Mouse (Mus musculus) macrophage (primary cell): ENCODE measurements around the gene Gm4565. TPM values are rescaled to one million over a fixed set of nuclear protein-coding genes. Genes with fewer than 3 reads are reported as not detected.
"Not testable (repeated sequence)": the region's sequence is repeated elsewhere in the genome, so short reads cannot be mapped to it uniquely, and the experiment has no call there.

ENCODE experiments used
- H3K27ac ChIP-seq: fragments of 350-480 bp; formaldehyde crosslinking; 2 replicates; pipeline ENCODE4 v1.9.0; 2021
- H3K36me3 ChIP-seq: fragments of 350-480 bp; formaldehyde crosslinking; 2 replicates; pipeline ENCODE4 v1.9.0; 2021; ENCODE audit errors: inconsistent target
- H3K4me3 ChIP-seq: fragments of 350-480 bp; formaldehyde crosslinking; 2 replicates; pipeline ENCODE4 v1.9.0; 2021; ENCODE audit errors: inconsistent target
- H3K79me2 ChIP-seq: fragments of 350-480 bp; formaldehyde crosslinking; 2 replicates; pipeline ENCODE4 v1.9.0; 2021; ENCODE audit errors: inconsistent target
- WGBS: methylation state at CpG from one replicate; pipeline ENCODE4 v1.1.7; 2026; ENCODE audit warnings: inconsistent platforms; ENCODE audit not compliant: missing documents; 5-methylcytosine and 5-hydroxymethylcytosine counted together
- polyA plus RNA-seq: library from polyadenylated mRNA; stranded (reverse); fragments of 250-400 nt; gene quantifications from 3 replicates; pipeline ENCODE4 v1.2.4, GENCODE M21; 2018; ENCODE audit warnings: inconsistent platforms
- total RNA-seq, 78 experiments: library from RNA; depleted of rRNA; stranded (reverse); fragments of 250-400 nt; gene quantifications; 1 replicate in 9 of 78; 2 replicates in 24 of 78; 3 replicates in 43 of 78; 4 replicates in 2 of 78; pipeline ENCODE4 v1.2.4; 2018; ENCODE audit warnings: inconsistent platforms in 56 of 78

Gene Gm4565
- not detected for total RNA-seq (2018; cell fraction: chromatin; rRNA removed)
- not detected for total RNA-seq (2018; cell fraction: cytosol; rRNA removed)
- not detected for total RNA-seq (2018; cell fraction: nucleus; rRNA removed)
- polyA plus RNA-seq: not detected in 3 replicates

- no CpG with 5 or more reads among the region's 4 CpGs for WGBS
- not testable (repeated sequence) for H3K27ac ChIP-seq, H3K4me3 ChIP-seq, H3K79me2 ChIP-seq, H3K36me3 ChIP-seq
These were observed at the start of gene Gm4565 for GRCm38 (mm10) chr7:22588027-22588426. Gene Gm4565 (minus strand): TSS chr7:22588127.

GRCm38 (mm10) chr7:22565243-22565642, 22.7 kb downstream of the Gm4565 start, which contains the start of gene Gm4201:
Gene Gm4201 (minus strand): TSS chr7:22565343.
- H3K36me3 ChIP-seq, H3K27ac ChIP-seq, H3K4me3 ChIP-seq, H3K79me2 ChIP-seq: not testable (repeated sequence)
- WGBS: no CpG with 5 or more reads among the region's 3 CpGs

GRCm38 (mm10) chr7:22534787-22535186, 53.1 kb downstream of the Gm4565 start, which contains the start of gene Gm8677:
Gene Gm8677 (minus strand): TSS chr7:22534887.
- H3K4me3 ChIP-seq: not testable (repeated sequence)
- no CpG with 5 or more reads among the region's 1 CpGs for WGBS

More at GRCm38 (mm10) chr7:22534787-22535186, 53.1 kb downstream of the Gm4565 start, which contains the start of gene Gm8677:
- H3K79me2 ChIP-seq, H3K36me3 ChIP-seq, H3K27ac ChIP-seq: not testable (repeated sequence)

Other genes with a start within 250 kb of the Gm4565 start
- gene Gm8660, start 217.1 kb downstream of the Gm4565 start, polyA plus RNA-seq: not detected in 3 replicates
- not detected in 3 replicates for gene Vmn1r148, start 174.5 kb downstream of the Gm4565 start, polyA plus RNA-seq
- gene Vmn1r149, start 149.9 kb downstream of the Gm4565 start, polyA plus RNA-seq: not detected in 3 replicates
- not detected in 3 replicates for gene Gm10665, start 124.1 kb downstream of the Gm4565 start, polyA plus RNA-seq
- not detected in 3 replicates for gene Vmn1r151, start 88.4 kb downstream of the Gm4565 start, polyA plus RNA-seq
- not detected in 3 replicates for gene Vmn1r152, start 65.2 kb downstream of the Gm4565 start, polyA plus RNA-seq
- gene Gm8677, start 53.2 kb downstream of the Gm4565 start, polyA plus RNA-seq: not detected in 3 replicates
- gene Gm4201, start 22.8 kb downstream of the Gm4565 start, polyA plus RNA-seq: not detected in 3 replicates
- gene Vmn1r155, start 69.9 kb upstream of the Gm4565 start, polyA plus RNA-seq: not detected in 3 replicates
- not detected in 3 replicates for gene Gm8693, start 104.2 kb upstream of the Gm4565 start, polyA plus RNA-seq
- gene Gm4567, start 131.6 kb upstream of the Gm4565 start, polyA plus RNA-seq: not detected in 3 replicates
- not detected in 3 replicates for gene Vmn1r157, start 173.6 kb upstream of the Gm4565 start, polyA plus RNA-seq
- gene Vmn1r158, start 202.7 kb upstream of the Gm4565 start, polyA plus RNA-seq: not detected in 3 replicates